Mouse (Mus musculus) heart, postnatal 10 days (tissue): ENCODE measurements around the gene Vamp4. TPM values are rescaled to one million over a fixed set of nuclear protein-coding genes. Genes with fewer than 3 reads are reported as not detected.
"Not testable (repeated sequence)": the region's sequence is repeated elsewhere in the genome, so short reads cannot be mapped to it uniquely, and the experiment has no call there.

Source experiments
- DNase-seq, 2 experiments: peaks; one replicate each; pipeline ENCODE4 v3.0.0; 2021
- intact Hi-C: fragments of 180-260 bp; cut with DNase I; formaldehyde crosslinking; loops from one replicate; pipeline ENCODE4 v1.15.1; 2025
- total RNA-seq, 2 experiments: library from RNA; stranded (reverse); gene quantifications; 2 replicates each; pipeline ENCODE4 v1.2.3; 2021

Gene Vamp4
- total RNA-seq, 2 experiments from 2014 or later = 18.5 to 23.8 TPM

DNA sequence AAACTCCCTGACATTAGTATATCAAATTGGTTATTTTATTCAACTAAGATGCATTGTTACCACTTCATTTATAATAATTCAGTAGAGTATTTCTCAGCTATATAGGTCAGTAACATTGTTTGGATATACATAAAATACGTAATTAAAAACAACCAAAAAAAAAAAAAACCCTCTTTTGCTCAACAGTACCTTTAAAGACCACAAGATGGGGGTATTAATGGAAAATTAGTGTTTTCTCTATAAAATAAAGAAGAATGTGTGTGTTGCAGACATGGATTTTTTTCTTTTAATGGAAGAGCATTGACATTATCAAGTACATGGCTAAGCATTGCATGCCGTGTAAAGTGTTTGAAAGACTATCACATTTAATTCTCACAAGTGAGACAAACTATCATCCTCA lies 12.6 kb downstream of the Vamp4 start:
- intact Hi-C loops = no loop called here
- DNase-seq = no peak

DNA sequence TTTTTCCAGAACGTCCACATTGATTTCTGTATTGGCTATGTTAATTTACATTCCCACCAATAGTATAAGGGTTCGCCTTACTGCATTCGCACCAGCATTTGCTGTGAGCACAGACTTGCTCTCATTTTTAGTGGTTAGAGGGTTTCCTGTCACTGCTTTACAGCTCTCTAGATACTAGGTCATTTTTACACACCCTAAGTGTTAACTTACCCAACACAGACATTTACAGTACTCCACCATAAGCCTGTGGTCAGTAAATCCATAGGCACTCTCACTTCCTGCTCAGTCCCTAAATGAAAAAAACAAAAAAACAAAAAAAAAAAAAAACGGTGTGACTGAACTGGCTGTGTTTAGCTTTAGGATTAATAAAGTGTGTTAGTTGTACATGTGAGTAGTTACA lies 16.0 kb downstream of the Vamp4 start:
- no peak for DNase-seq
- intact Hi-C loops = no loop called here

DNA sequence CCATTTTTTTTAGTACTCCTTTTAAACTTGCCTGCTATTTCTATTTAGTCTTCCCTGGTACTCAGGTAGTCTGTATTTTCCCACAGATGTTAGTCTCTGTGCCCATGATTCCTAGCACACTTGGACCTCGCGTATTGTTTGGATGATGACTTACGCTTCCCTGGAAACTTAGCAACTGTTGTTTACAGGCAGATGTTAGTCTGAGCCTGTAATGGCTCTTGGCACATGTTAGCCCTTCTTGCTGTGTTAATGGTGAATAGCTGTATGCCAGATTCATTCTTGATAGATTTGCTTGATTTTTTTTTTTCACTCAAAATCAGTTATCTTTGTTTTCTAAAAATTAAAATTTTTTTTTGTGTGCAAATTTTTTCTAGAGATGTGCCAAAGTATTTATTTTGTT lies 18.3 kb downstream of the Vamp4 start:
- intact Hi-C loops = no loop called here
- DNase-seq = no peak

DNA sequence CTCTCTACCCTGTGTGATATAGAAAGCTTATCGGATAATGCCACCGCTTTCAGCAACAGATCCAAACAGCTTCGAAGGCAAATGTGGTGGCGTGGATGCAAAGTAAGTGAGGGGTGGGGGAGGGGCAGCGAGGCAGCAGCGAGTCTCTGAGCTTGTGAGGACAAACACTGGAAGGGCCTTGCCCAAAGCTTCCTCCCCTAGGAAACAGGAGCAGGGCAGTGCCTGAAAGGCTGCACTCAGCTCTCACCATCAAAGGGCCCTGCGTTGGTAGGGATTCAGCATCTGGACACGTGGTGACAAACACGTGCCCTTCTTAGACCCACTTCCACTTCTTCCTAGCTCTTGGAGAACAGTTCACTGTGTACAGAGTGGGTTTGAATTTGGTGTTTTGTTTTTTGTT lies 19.1 kb downstream of the Vamp4 start:
- intact Hi-C loops = no loop called here
- DNase-seq = peak in 1 of 2 experiments; percentile 9

DNA sequence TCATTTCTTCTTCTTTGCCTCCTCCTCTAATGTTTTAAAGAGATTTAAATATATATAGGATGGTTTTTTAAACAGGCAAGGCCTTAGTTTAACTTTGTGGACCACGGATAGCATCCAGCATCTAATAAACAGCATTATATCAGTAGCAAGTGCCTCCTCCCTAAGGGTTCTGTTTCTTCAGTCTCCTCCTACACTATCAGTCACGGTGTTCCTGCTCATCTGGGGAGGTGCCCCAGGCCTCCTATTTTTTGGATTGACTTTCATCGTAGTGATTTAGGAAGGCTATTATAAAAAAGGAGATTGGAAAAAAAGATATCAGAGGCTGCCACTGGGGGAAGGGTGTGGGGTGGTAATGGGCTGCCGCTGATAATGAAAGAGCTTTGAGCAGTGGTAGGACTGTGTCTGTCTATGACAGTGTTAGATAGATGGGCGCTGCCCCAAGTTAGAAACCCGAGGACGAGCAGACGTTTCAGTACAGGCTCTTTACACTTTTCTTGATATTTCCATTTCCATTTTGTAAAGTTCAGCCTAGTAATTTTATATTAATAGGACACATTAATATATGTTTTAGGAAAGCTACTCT lies 20.2 kb downstream of the Vamp4 start:
- intact Hi-C loops = no loop called here
- no peak for DNase-seq

DNA sequence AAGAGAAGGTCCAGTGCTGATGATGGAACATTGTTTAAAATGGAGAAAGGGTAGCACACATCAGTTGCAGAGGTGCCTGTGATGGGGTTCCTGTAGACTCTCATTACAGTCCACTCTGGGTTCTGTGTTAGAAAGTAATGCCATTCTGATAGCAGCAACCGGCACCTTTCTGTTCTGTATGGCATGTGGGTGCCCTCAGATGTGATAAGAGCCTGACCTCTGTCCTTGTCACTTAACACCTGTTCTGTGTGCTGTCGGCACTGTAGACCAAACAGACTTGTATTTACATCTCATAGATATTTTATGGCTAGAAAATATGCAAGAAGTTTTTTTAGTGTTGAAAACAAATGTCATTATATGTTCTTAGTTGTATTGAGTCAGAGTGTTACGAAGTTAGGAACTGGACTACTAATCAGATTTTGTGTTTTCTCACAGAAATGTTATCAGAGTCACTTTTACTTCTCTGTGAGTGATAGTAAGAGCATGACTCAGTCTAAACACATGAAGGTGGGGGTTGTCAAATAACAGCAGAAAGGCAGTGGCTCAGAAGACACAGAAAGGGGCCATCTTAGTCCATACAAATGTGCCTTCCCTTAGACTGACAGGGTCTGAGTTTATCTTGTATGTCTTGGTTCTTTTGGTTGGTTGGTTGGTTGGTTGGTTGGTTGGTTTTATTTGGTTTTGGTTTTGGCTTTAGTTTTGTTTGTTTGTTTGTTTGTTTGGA lies 27.2 kb downstream of the Vamp4 start:
- no peak for DNase-seq
- intact Hi-C loops = no loop called here

DNA sequence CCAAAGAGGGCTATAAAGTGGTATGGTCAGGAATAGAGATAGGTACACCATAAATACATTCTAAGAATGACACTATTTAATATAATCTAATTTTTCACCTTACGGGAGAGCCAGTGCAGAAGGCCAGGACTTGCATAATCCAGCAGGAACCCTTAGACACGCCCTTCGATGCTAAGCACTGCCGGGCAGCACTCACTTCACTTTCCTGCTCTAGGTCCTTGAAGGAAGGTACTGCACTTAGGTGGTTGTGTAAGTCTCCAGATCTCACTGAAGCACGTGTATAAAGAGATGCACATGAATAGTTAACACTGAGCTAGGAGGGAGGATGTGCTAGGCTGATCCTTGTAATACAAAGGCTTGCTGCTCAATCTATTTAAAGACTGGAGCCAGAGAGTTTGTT lies 29.3 kb downstream of the Vamp4 start:
- intact Hi-C loops = no loop called here
- no peak for DNase-seq

DNA sequence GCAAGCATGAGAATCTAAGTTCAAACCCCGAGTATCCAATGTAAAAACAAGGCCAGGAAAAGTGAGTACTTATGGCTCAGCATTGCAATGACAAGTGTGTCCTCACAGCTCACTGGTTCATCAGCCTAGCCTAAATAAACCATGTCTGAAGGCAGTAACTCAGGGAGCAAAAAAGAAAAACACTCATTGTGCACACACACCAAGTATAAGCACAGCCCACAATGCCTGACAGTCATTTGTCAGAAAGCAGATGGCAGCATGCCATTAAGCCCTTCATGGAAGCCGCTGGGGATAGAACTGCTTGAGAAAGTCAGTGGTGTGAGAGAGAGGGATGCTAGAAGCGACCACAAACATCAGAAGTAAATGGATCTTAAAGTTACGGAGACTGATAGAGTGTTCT lies 31.0 kb downstream of the Vamp4 start:
- intact Hi-C loops = no loop called here
- no peak for DNase-seq

DNA sequence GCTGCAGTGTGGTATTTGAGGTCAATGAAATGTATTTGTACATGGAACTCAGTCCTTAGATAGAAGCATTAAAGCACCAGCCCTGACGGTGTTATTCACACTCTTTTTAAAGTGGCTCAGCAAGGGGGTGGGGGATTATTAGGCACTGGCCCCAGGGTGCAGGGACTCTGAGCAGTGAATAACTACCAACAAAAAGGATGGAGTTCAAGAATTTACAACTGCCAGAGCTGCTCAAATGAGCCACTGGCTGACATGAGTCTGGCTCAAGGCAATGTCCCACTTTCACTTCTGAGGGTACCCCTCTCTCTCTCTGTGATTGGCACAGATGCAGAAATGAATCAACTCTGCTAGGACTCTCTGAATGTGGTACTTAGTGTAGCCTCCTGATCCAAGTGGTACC lies 37.8 kb downstream of the Vamp4 start:
- DNase-seq = no peak
- intact Hi-C loops = no loop called here

DNA sequence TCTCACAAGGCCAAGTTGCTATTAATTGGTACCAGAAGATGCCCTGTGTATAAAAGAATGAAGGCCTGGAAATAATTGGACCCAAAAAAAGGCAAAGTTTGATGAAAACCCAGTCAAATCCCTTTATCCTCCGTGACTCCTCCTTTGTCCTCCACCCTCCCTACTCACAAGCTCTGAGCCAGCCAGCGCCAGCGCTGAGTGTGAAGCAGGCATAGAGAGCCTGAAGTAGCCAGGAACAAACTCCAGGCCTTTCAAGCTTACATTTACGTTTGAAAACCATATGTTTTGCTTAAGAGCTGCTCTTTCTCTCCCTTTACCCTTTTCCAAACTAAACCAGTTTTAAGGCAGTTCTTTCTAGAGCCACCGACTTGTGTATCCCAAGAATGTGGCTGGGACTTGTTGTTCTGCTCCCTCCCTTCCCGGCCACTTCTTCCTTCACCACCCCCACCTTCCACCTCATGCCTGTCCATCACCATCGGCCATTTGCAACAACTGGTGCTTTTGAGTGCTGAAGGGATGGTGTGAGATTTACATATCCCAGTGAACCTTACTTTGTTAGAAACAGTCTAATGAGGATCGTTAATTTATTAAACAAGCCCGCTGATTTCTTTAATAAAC lies 39.4 kb downstream of the Vamp4 start:
- DNase-seq = no peak
- intact Hi-C loops = no loop called here

DNA sequence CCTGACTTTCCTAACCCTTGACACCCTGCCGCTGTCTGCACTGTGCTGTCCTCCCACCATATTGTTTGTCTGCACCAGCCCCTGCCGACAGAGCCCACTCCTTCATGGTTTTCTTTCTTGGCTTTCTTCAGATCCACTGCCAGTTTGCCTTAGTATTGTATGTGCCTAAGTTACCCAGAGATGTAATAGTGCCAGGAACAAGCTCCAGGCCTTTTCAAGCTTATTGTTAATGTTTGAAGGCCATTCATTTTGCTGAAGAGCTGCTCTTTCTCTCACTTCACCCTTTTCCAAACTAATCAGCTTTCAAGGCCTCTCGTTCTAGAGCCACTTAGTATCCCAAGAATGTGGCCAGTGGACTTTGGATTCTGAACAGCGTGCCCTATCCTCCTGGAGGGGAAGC lies 40.9 kb downstream of the Vamp4 start:
- no peak for DNase-seq
- intact Hi-C loops = no loop called here

DNA sequence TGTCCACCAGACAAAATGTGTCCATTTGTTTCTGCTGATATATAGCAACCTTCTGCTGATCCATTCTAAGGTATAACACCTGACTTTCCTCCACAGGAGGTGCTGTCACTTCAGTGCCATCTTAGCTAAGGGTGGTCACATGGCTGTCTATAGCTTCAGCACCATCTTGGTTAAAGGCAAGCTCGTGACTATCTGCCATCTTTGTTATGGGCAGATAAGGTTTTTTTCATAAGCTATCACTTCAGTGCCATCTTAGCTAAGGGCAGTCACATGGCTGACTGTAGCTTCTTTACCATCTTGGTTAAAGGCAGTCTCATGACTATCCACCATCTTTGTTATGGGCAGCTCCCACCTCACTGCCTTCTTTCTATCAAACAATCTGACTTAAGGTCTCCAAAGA lies 45.2 kb downstream of the Vamp4 start:
- intact Hi-C loops = no loop called here
- DNase-seq = no peak

DNA sequence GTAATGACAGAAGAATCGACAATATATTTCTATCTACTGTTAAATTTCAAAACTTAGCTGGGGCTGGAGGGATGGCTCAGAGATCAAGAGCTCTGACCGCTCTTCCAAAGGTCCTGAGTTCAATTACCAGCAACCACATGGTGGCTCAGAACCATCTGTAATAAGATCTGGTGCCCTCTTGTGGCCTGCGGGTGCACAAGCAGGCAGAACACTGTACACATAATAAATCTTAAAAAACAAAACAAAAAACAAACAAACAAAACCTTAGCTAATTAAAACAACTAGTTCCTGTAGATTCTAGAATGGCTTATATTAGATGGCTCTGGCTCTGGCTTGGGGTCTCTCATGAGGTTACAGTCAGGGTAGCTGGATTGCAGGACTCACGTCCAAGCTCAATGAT lies 50.2 kb downstream of the Vamp4 start:
- intact Hi-C loops = no loop called here
- DNase-seq = no peak

DNA sequence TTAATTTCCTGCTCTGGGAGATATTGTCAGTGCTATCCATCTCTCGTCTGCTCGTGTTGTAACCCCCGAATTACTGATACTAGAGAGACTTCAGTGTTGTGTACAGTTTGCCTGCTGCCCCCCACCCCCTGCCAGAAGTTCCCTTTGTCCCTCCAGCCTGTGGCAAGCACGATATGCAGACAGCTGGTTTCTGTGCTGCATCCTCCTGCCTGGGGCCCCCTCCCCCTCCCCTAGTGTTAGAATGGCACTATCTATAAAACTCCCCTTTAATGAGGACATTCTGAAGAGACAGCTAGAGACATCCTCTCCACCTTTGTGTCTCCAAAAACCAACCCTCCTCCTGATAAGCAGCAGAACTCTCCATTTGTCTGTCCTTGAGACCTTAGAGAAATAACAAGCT lies 53.6 kb downstream of the Vamp4 start:
- no peak for DNase-seq
- intact Hi-C loops = no loop called here

DNA sequence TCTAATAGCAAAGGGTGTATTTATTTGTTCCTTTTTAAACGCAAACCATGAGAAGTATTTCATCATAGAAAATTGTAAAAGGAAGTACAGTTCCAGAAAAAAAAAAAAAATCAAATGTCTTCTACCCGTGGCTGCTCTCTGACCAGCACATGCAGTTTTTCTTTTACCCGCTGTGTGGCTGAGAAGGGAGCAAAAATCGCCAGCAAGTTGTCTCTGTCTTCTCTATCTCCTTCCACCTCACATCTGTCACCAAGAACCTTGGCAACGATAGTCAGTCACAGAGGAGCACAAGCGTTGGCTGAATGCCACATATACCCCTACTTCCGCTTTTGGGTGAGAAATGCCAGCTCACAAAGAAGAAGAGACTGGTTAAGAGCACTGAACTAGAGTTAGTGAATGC lies 54.9 kb downstream of the Vamp4 start:
- DNase-seq = peak in 1 of 2 experiments; percentile 19
- intact Hi-C loops = no loop called here

DNA sequence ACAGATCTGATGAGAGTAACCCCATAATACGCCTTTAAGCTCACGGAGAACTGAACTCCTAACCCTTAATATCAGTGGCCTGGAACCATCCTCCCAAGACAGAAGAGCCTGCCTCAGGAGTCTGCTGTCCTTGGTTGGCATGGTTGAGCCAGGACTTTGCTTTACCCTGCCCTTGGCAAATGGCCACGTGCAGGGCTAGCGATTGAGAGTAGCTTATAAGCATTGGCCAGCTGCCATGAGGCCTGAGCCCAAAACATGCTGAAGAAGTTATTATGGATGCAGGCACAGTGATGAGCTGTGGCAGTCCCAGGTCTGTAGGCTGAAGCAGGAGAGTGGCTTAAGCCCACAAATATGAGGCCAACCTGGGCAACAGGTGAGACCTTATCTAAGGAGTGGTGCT lies 57.5 kb downstream of the Vamp4 start:
- DNase-seq, intact Hi-C loops: not testable (repeated sequence)

DNA sequence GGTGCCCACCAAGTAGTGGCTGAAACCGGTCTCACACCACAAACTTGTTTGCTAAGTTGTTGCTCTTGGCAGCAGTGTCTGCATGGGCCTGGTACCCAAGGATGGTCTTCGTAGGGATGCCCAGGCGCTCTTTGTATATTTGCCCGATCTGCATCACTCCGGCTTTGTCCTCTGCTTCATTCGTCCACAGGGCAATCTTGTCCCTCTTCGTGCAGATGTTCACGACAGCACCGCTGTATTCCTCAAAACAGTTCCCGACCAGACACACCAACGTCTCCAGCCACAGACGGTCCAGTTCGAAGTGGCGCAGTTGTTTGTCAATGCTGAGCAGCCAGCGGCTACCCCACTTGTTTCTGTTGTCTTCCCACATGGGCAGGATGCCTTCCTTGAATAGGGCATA lies 58.0 kb downstream of the Vamp4 start:
- DNase-seq, intact Hi-C loops: not testable (repeated sequence)

DNA sequence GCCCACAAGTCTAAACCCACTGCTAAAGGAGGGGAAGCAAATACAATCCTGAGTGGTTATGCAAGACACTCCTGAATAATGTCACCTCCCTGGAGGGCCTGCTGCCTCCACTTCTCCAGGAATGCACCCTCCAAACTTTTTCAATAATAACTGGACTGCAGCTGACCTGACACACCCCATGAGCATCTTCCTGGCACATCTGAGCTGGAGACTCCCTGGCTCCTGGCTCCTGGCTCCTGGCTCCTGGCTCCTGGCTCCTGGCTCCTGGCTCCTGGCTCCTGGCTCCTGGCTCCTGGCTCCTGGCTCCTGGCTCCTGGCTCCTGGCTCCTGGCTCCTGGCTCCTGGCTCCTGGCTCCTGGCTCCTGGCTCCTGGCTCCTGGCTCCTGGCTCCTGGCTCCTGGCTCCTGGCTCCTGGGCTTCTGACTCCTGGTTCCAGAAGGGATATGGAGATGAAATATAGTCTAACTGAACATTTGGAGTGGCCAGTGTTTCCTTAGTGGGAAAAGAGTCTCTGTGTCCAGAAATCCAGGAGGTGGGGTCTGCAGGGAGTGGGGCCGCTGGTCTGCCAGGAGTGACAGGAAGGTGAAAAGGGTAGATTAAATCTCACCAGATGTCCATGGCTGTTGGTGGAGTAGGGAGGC lies 65.1 kb downstream of the Vamp4 start:
- intact Hi-C loops = not testable (repeated sequence)
- peak; percentile 31 to 36 for DNase-seq

DNA sequence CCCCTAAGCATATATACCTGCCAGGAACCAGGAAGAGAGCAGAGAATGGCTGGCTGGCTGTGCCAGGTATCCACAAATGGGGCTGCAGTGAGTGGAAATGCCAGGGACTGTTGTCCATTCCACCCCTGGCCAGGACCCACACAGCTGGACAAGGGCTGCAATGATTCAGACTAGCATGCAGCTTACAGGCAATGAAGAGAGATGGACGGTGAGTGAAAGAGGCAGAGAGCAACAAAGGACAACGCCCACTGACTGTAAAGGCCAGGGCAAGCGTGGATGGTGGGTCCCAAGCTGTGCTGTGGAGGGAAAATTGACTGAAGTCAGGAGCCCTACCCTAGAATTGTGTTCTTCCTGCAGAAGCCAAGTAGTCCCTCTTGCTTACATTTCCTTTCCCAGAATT lies 66.2 kb downstream of the Vamp4 start:
- intact Hi-C loops = no loop called here
- no peak for DNase-seq

DNA sequence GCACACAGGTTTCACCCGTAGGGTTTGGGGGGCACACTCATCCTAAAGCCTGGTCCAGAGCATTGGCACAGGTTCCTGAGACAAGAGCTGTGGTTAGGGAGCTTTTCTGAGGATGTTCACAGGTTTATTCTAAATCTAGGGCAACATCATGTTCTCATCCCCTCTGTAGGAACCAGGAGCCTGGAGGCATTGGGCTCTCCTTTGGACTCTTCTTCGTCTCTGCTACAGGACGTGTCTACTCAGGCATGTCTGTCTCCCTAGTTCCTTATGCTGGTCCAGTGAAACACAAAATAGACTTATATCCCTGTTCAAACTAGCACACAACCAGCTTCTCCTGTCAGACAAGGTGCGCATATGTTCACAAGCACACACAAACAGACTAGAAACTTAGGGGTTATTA lies 68.2 kb downstream of the Vamp4 start:
- intact Hi-C loops = no loop called here
- no peak for DNase-seq

DNA sequence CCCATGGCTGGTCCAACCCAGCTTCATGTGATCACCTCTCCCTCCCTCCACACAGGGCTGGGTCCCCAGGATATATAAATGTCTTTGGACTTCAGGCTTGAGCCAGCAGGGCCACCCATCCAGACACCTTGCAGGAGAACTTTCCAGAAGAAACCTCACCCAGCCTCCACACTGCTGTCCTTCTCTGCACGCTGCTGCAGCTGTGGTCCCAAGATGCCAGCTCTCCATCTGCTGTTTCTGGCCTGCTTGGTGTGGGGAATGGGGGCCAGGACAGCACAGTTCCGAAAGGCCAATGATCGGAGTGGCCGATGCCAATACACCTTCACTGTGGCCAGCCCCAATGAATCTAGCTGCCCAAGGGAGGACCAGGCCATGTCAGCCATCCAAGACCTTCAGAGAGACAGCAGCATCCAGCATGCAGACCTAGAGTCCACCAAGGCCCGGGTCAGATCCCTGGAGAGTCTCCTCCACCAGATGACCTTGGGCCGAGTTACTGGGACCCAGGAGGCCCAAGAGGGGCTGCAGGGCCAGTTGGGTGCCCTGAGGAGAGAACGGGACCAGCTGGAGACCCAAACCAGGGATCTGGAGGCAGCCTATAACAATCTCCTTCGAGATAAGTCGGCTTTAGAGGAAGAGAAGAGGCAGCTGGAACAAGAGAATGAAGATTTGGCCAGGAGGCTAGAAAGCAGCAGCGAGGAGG lies 68.9 kb downstream of the Vamp4 start, which contains the start of gene Myoc:
TSS of gene Myoc (plus strand) at position 105 of the 700 bp plus-strand sequence.
- intact Hi-C loops = no loop called here
- DNase-seq = peak; percentile 17 to 38
